Mouse (Mus musculus): ENCODE measurements at regions not wholly inside any gene's neighbourhood (a gene's known extent, or its start where the extent isn't known, plus 50 kb on each side); places are given as distances from the start of the nearest gene placed in this dataset.

DNA sequence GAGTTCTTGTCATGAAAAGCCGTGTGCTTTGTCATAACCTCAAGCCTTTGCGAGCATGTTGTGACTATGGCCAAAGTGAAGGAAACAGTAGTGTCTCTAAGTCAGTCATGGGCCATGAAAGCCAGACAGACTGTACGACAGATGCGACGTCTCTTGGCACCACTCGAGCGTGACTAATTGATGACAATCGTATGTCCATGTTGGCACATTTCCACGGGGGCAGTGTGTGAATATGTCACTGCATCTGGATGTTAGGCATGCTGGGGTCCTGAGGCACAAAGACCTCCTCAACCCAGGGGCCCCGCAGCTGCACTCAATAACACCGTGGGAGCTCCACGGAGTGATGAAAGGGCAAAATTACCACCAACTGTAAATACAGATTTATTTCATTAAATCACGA, 77.1 kb upstream of the Paip1 start:
- DNase-seq (ENCODE audit: extremely low spot score, low spot score), result peak; percentile 17

- DNase-seq (ENCODE audit: extremely low spot score, low spot score), result no peak
Measured at GRCm38 (mm10) chr13:119358696-119359095, 69.7 kb upstream of the Paip1 start.

- DNase-seq (ENCODE audit: extremely low spot score, low spot score), result peak; percentile 20
Measured at GRCm38 (mm10) chr13:119363379-119363778, 65.0 kb upstream of the Paip1 start.

GRCm38 (mm10) chr13:119364160-119364559, 64.2 kb upstream of the Paip1 start:
- no peak for DNase-seq (ENCODE audit: extremely low spot score, low spot score)

- DNase-seq (ENCODE audit: extremely low spot score, low spot score), result no peak
Measured at GRCm38 (mm10) chr13:119367544-119367943, 60.9 kb upstream of the Paip1 start.

- DNase-seq (ENCODE audit: extremely low spot score, low spot score), result peak; percentile 79
Measured at GRCm38 (mm10) chr13:119378404-119379037, 49.9 kb upstream of the Paip1 start.
